Mouse (Mus musculus) forebrain, postnatal 0 days (tissue): Measurements from ENCODE around the gene Zcchc2. TPM values are rescaled to one million over a fixed set of nuclear protein-coding genes. Genes with fewer than 3 reads are reported as not detected.
A peak's percentile ranks its signal among the peaks of the same experiment; 100 is the strongest.

Experiments used
- ATAC-seq: fragments of 200-750 bp; cut with Nextera tagmentation; 2 replicates; pipeline ENCODE4 v1.8.0; 2017; ENCODE audit warnings: mild to moderate bottlenecking, moderate library complexity
- DNase-seq: peaks from one replicate; pipeline ENCODE4 v3.0.0-alpha.2; 2015
- H3K27ac ChIP-seq: fragments of 300-500 bp; sonication (generic); 2 replicates; pipeline ENCODE4 v1.5.1; 2014; ENCODE audit warnings: low read depth, mild to moderate bottlenecking, antibody characterized with exemption, low read length, moderate library complexity, mixed read lengths
- H3K27me3 ChIP-seq: fragments of 300-500 bp; sonication (generic); 2 replicates; pipeline ENCODE4 v1.6.1; 2014; ENCODE audit warnings: mild to moderate bottlenecking, low read length, mixed read lengths; ENCODE audit not compliant: insufficient read depth
- H3K36me3 ChIP-seq: fragments of 300-500 bp; sonication (generic); 2 replicates; pipeline ENCODE4 v1.6.1; 2014; ENCODE audit warnings: mild to moderate bottlenecking, moderate library complexity; ENCODE audit not compliant: insufficient read depth
- H3K4me1 ChIP-seq: fragments of 300-500 bp; sonication (generic); 2 replicates; pipeline ENCODE4 v1.6.1; 2014; ENCODE audit warnings: antibody characterized with exemption; ENCODE audit not compliant: insufficient read depth
- H3K4me2 ChIP-seq: fragments of 300-500 bp; sonication (generic); 2 replicates; pipeline ENCODE4 v1.6.1; 2014; ENCODE audit warnings: low read depth, mild to moderate bottlenecking, moderate library complexity
- H3K4me3 ChIP-seq: fragments of 300-500 bp; sonication (generic); 2 replicates; pipeline ENCODE4 v1.5.1; 2014; ENCODE audit warnings: low read depth, low read length, mixed read lengths
- H3K9ac ChIP-seq: fragments of 300-500 bp; sonication (generic); 2 replicates; pipeline ENCODE4 v1.6.1; 2014; ENCODE audit warnings: mild to moderate bottlenecking
- H3K9me3 ChIP-seq: fragments of 300-500 bp; sonication (generic); 2 replicates; pipeline ENCODE4 v1.6.1; 2016; ENCODE audit warnings: low read length
- CTCF ChIP-seq: sonication (generic); IDR thresholded peaks from 2 replicates; pipeline ENCODE4 v1.5.1; 2016; ENCODE audit warnings: antibody characterized with exemption, control low read depth, low read depth
- WGBS: fragments of 180-500 bp; shearing (Covaris S2); extraction: QIAGEN DNeasy Blood & Tissue Kit; methylation state at CpG from one replicate; pipeline ENCODE4 v1.1.7; 2014; 5-methylcytosine and 5-hydroxymethylcytosine counted together
- polyA plus RNA-seq: library from polyadenylated mRNA; unstranded; fragments of >200 nt; fragmentation: Nextera tagmentation; extraction: Ambion mirVana; gene quantifications from 2 replicates; pipeline ENCODE4 v1.2.1, GENCODE M21; 2015
- total RNA-seq: library from RNA; depleted of rRNA; stranded (reverse); fragments of >200 nt; gene quantifications from 2 replicates; pipeline ENCODE4 v1.2.3, GENCODE M21; 2014

Gene Zcchc2
- total and polyA plus RNA-seq, 2 experiments from 2014 or later: 2.0 to 14.2 TPM

DNA sequence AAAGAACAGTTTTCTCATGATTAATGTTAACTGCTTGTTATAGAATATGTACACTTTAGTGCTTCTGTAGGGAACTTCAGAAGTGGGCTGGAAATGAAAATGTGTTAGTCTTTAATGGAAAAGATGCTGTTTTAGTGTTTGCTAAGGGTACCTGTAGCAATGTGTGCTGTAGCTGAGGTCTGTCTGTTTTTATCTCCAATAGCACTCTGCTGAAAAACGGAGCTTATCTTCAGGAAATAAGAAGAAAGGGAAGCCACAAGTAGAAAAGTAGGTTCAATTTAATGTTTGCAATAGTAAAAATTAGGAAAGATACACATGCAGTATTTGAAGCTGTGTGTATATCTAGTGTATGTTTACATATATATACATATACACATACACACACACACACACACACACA, 32.8 kb downstream of the Zcchc2 start:
- Histone ChIP-seq H3K9ac (no peak overlapping the region), H3K4me1 (no peaks in the 10 kb centered on the region), H3K9me3 (no peaks in the 10 kb centered on the region), H3K36me3 (peaks cover 49% of the 10 kb centered on the region), H3K4me2 (no peak overlapping the region), H3K27ac (no peak overlapping the region), H3K4me3 (no peak overlapping the region), H3K27me3 (no peaks in the 10 kb centered on the region)
- no peak for TF ChIP-seq CTCF
- DNase-seq (no peak), ATAC-seq (no peak)
- WGBS: 81% methylated on average over 1 of the region's 1 CpGs

DNA sequence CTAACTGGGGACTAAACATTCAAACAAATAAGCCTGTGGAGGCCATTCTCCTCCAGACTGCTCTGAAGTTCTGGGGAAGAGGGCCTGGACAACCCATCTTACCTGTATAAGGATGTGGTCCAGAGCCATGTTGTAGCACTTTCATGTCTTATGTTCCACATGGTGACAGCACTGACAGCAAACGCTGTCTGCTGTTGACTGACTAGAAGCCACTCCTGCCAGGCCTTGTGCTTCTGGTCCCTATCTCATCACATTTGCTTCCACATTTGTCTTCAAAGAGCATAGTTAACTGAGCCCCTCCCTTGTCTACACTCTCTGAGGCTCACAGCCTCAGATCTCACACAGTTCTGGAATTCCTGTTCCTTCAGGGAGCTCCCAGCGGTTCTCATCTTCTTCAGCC, 34.0 kb downstream of the Zcchc2 start:
- Histone ChIP-seq H3K4me1 (no peaks in the 10 kb centered on the region), H3K9me3 (no peaks in the 10 kb centered on the region), H3K4me2 (no peak overlapping the region), H3K27ac (no peak overlapping the region), H3K4me3 (no peak overlapping the region), H3K27me3 (no peaks in the 10 kb centered on the region), H3K36me3 (peaks cover 45% of the 10 kb centered on the region), H3K9ac (no peak overlapping the region)
- 97% methylated on average over 2 of the region's 2 CpGs for WGBS
- TF ChIP-seq CTCF: no peak
- ATAC-seq (no peak), DNase-seq (no peak)

DNA sequence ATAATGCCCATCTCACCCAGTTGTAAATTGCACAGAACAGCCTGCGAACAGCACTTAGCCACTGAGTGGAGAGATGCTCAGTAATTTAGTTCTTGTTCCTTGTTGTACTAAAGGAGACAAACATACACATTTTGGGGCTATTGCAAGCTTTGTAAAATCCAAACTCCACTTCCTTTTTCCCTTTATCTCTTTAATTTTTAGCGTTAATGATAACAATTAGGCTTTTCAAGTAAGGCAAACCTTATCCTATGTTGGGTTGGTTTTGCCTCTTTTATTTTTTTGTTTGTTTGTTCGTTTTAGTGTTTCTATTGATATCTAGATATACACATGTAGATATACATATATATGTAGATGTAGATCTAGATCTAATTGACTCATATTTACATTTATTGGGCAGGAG, 34.6 kb downstream of the Zcchc2 start:
- TF ChIP-seq CTCF: no peak
- Histone ChIP-seq H3K36me3 (peaks cover 46% of the 10 kb centered on the region), H3K27me3 (no peaks in the 10 kb centered on the region), H3K4me3 (no peak overlapping the region), H3K4me1 (no peaks in the 10 kb centered on the region), H3K27ac (no peak overlapping the region), H3K9me3 (no peaks in the 10 kb centered on the region), H3K9ac (no peak overlapping the region), H3K4me2 (no peak overlapping the region)
- ATAC-seq (no peak), DNase-seq (no peak)
- WGBS: 94% methylated on average over 3 of the region's 3 CpGs

DNA sequence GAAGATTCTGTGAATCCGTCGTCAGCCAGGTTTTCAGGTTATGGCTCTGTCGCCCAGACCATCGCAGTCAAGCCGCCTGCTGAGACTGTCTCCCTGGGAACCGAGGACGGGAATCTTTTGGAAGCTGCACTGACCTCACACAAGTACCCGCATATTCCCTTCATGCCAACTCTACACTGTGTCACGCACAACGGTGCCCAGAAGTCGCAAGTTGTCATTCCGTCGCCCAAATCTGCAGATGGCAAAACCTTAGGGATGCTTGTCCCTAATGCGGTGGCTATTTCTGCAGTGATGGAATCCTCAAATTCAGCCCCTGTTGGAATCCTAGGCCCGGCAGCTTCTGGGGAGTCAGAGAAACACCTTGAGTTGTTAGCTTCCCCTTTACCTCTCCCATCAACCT, 39.6 kb downstream of the Zcchc2 start:
- DNase-seq (no peak), ATAC-seq (no peak)
- H3K9me3 ChIP-seq: no peaks in the 10 kb centered on the region
- TF ChIP-seq CTCF: no peak
- H3K36me3 ChIP-seq: peaks cover 35% of the 10 kb centered on the region
- no peaks in the 10 kb centered on the region for H3K4me1 ChIP-seq
- no peak overlapping the region for H3K9ac ChIP-seq
- WGBS: 92% methylated on average over 15 of the region's 15 CpGs
- no peak overlapping the region for H3K27ac ChIP-seq
- no peak overlapping the region for H3K4me2 ChIP-seq
- no peak overlapping the region for H3K4me3 ChIP-seq
- no peaks in the 10 kb centered on the region for H3K27me3 ChIP-seq

DNA sequence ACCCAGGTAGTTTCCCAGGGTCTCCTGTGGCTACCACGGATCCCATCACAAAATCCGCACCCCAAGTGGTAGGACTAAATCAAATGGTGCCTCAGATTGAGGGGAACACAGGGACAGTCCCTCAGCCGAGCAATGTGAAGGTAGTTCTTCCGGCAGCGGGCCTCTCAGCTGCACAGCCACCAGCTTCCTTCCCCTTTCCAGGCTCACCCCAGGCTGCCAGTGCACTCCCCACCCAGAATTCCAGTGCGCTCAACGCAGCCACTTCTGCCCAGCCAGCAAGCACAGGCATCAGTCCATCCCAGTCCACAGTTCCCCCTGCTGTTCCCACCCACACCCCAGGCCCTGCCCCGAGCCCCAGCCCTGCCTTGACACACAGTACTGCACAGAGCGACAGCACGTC, 40.1 kb downstream of the Zcchc2 start:
- peak; percentile 32; the same call in 1 of the 2 replicates for ATAC-seq
- WGBS: 92% methylated on average over 10 of the region's 10 CpGs
- no peak for DNase-seq
- H3K9me3 ChIP-seq: no peaks in the 10 kb centered on the region
- peaks cover 35% of the 10 kb centered on the region for H3K36me3 ChIP-seq
- H3K4me1 ChIP-seq: no peaks in the 10 kb centered on the region
- no peak overlapping the region for H3K9ac ChIP-seq
- no peak for TF ChIP-seq CTCF
- H3K4me2 ChIP-seq: no peak overlapping the region
- no peaks in the 10 kb centered on the region for H3K27me3 ChIP-seq
- H3K27ac ChIP-seq: no peak overlapping the region
- H3K4me3 ChIP-seq: no peak overlapping the region

DNA sequence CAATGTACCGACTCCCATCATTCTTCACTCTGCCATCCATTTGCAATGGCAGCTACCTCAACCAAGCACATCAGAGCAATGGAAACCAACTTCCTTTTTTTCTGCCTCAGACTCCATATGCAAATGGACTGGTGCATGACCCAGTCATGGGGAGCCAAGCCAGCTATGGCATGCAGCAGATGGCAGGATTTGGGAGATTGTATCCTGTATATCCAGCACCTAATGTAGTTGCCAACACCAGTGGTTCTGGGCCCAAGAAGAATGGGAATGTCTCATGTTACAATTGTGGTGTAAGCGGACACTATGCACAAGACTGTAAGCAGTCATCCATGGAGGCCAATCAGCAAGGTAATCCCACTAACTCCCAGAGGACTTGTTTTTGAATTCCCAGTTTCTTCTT, 40.7 kb downstream of the Zcchc2 start:
- H3K27me3 ChIP-seq: no peaks in the 10 kb centered on the region
- no peak overlapping the region for H3K9ac ChIP-seq
- DNase-seq (no peak), ATAC-seq (no peak)
- peaks cover 30% of the 10 kb centered on the region for H3K36me3 ChIP-seq
- H3K4me3 ChIP-seq: no peak overlapping the region
- no peak overlapping the region for H3K27ac ChIP-seq
- no peaks in the 10 kb centered on the region for H3K4me1 ChIP-seq
- 93% methylated on average over 2 of the region's 2 CpGs for WGBS
- H3K4me2 ChIP-seq: no peak overlapping the region
- TF ChIP-seq CTCF: no peak
- H3K9me3 ChIP-seq: no peaks in the 10 kb centered on the region

DNA sequence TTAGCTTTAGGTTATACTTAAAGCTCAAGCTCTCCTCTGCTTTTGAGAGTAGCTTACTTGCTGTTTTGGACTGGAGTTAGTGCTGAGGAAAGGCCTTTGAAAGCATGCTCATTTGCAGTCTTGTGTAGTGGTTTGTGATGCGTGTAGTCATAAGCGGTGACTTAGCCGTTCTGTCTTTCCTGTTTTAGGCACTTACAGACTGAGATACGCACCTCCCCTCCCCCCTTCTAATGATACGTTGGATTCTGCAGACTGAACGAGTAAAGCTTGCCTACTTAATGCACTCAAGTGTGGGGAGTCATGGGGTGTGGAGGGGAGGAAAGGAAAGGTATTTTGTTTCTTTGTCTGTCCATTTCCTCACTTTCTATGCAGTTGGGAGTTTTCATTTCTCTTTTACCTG, 41.7 kb downstream of the Zcchc2 start:
- Histone ChIP-seq H3K27me3 (no peaks in the 10 kb centered on the region), H3K4me1 (no peaks in the 10 kb centered on the region), H3K36me3 (peaks cover 29% of the 10 kb centered on the region), H3K9ac (no peak overlapping the region), H3K27ac (no peak overlapping the region), H3K9me3 (no peaks in the 10 kb centered on the region), H3K4me2 (no peak overlapping the region), H3K4me3 (no peak overlapping the region)
- ATAC-seq (no peak), DNase-seq (no peak)
- TF ChIP-seq CTCF: no peak
- WGBS: 53% methylated on average over 6 of the region's 6 CpGs

DNA sequence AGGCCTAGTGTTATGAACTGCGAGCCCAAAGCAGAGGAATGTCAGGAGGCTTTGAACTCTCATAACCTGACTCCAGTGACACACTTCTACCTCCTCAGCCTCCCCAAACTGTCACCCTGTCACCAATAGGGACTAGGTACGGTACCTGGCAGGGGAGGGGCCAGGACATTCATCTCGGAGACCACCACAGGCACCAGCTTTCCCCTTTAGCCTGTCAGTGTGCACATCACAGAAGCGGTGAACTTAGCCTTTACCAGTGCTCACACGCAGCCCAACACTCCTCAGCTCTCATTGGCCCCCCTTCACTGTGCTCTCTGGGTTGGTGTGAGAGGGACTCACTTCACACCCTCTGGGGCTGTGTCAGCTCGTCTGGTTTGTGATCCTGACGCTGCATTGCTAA, 44.6 kb downstream of the Zcchc2 start:
- TF ChIP-seq CTCF: no peak
- 79% methylated on average over 7 of the region's 7 CpGs for WGBS
- DNase-seq: no peak
- Histone ChIP-seq H3K4me3 (no peak overlapping the region), H3K9ac (no peak overlapping the region), H3K27me3 (no peaks in the 10 kb centered on the region), H3K4me1 (no peaks in the 10 kb centered on the region), H3K36me3 (peaks cover 15% of the 10 kb centered on the region), H3K9me3 (no peaks in the 10 kb centered on the region), H3K27ac (no peak overlapping the region), H3K4me2 (no peak overlapping the region)
- no peak for ATAC-seq
